Mouse (Mus musculus): Measurements from ENCODE around the gene 1700025G04Rik.
A peak's percentile ranks its signal among the peaks of the same experiment; 100 is the strongest.
"Not testable (repeated sequence)": the region's sequence is repeated elsewhere in the genome, so short reads cannot be mapped to it uniquely, and the experiment has no call there.

1700025G04Rik gene

DNA sequence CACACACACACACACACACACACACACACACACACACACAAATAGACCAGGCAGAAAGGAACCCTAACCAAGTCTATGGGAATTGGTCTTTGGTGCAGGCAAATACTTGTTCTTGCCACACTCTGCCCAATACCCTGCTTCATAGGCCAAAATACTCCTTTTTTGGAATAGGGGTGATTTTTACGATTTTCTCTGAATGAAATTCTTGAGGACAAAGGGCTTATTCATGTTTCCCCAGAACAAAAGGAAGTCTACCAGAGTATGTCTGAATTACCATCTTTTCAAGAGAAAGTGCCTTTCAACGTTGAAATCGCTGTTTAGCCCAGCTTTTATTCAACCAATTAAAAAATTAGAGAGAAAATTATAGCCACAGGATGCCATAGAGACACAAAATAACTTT lies 237.9 kb downstream of the 1700025G04Rik start:
- no peak for DNase-seq (ENCODE audit: low spot score)

DNA sequence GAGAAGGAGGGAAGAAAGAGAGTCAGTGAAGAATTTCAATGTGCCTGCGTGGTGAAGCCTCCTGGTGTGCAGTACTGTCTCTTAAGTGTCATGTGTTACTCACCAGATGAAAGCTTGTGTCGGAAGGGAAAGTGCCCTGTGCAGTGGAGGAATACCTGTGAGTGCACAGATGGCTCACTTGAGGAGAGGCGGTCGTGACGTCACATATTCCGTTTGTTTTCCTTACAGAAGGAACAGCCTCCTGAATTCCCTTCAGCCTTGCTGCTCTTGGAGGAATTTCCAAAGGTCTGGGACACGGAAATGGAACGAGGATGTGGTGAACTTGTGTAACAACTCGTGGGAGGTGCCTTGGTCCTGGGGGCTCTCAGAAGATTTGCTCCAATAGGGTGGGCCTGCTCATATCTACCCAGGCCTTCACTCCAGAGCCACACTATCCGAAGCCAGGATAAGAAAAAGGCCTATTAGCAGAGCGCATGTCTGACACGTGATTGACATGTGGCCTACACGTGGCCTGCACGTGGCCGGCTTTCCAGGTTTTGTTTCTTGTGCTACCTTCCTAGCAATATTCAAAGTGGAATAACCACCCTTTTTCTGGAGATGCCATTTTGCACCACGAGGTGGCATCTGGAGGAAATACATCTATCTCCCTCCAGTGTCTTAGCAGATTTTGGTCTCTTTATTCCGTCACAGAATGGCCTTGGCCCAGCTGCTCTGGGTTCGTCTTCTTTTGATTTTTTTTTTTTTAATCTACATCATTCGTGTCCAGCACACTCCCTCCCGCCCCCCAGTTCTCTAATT lies 238.7 kb downstream of the 1700025G04Rik start:
- no peak for DNase-seq (ENCODE audit: low spot score)

- DNase-seq (ENCODE audit: low spot score): no peak
These were observed 239.8 kb downstream of the 1700025G04Rik start for GRCm38 (mm10) chr1:151849993-151850608.

GRCm38 (mm10) chr1:151848286-151848685 lies 241.6 kb downstream of the 1700025G04Rik start:
- DNase-seq (ENCODE audit: low spot score): no peak

- no peak for DNase-seq (ENCODE audit: low spot score)
These were observed 243.8 kb downstream of the 1700025G04Rik start for GRCm38 (mm10) chr1:151845926-151846782.

- DNase-seq (ENCODE audit: low spot score): peak; percentile 21
These were observed 244.6 kb downstream of the 1700025G04Rik start for GRCm38 (mm10) chr1:151845252-151845832.

GRCm38 (mm10) chr1:151840345-151840744 lies 249.6 kb downstream of the 1700025G04Rik start:
- DNase-seq (ENCODE audit: low spot score): not testable (repeated sequence)

DNA sequence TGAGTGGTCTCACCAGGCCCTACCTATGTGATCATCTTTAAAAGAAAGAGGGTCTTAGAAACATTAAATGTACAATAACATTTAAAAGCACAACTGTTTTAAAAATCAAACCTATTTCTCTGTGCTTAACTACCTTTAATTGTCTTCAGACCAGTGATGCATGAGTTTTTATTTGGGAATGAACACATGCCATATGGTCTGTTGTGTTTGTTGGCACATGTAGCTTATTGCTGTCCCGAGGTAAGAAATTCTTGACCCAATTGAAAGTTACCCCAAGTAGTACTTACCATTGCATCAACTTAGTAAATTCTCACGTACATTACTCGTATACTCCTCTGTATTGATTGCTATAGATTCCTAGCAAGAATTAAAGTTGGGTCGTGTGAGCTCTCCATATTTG lies 254.7 kb downstream of the 1700025G04Rik start:
- no peak for DNase-seq (ENCODE audit: low spot score)

GRCm38 (mm10) chr1:151831791-151832190 lies 258.1 kb downstream of the 1700025G04Rik start:
- DNase-seq (ENCODE audit: low spot score): no peak

GRCm38 (mm10) chr1:151825065-151825464 lies 264.9 kb downstream of the 1700025G04Rik start:
- DNase-seq (ENCODE audit: low spot score): no peak

DNA sequence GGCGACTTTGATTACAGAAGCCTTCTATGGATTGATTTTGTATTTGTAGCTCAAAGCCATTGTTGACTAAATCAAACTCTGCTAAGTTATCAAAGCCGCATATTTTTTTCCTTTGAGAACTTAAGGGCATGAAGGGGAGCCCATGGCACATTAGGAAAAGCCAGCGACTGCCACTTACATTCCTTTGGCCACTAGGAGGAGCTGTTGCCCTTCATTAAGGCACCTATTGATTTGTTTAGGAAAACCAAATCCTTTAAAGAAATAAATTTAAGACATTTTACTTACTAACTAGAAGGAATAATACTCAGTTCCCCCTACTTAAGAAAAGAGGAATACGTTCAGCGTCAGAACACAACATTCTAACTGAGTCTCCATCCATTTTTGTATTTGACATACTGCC lies 269.5 kb downstream of the 1700025G04Rik start:
- peak; percentile 90 for DNase-seq (ENCODE audit: low spot score)

GRCm38 (mm10) chr1:151819190-151819589 lies 270.7 kb downstream of the 1700025G04Rik start:
- no peak for DNase-seq (ENCODE audit: low spot score)

- DNase-seq (ENCODE audit: low spot score): no peak
These were observed 273.9 kb downstream of the 1700025G04Rik start for GRCm38 (mm10) chr1:151816051-151816450.

- no peak for DNase-seq (ENCODE audit: low spot score)
These were observed 277.8 kb downstream of the 1700025G04Rik start for GRCm38 (mm10) chr1:151812004-151812712.

GRCm38 (mm10) chr1:151811456-151811855 lies 278.5 kb downstream of the 1700025G04Rik start:
- DNase-seq (ENCODE audit: low spot score): no peak

GRCm38 (mm10) chr1:151810628-151811421 lies 279.1 kb downstream of the 1700025G04Rik start:
- peak; percentile 26 for DNase-seq (ENCODE audit: low spot score)

DNA sequence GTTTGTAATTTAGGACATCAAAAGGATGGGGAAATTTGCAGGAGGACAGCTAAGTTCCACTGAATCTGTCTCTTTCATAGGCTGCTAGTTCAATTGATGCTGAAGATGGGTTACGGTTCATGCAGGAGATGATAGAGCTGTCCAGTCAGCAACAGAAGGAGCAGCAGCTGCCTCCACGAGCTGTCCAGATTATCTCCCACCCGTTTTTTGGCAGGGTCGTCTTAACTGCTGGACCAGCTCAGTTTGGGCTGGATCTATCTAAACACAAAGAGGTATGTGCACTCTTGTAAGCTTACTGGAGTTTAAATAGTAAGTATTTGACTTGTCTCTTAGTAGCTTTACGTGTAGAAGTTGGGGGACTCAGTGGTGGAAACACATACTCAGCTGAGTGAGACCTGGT lies 282.6 kb downstream of the 1700025G04Rik start:
- DNase-seq (ENCODE audit: low spot score): no peak

DNA sequence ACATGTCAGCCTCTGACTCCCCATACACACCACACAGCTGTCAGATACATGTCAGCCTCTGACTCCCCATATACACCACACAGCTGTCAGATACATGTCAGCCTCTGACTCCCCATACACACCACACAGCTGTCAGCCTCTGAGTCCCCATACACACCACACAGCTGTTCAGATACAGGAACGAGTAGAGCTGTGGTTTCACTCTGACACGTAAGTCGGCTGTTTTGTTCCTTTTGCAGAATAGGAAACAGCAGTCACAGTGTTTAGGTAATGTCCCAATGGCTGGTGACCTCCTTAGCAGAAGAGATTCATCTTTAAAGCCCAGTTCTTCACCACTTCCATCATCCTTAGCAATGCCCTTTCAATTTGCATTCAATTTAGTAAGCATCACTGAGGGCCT lies 287.1 kb downstream of the 1700025G04Rik start:
- DNase-seq (ENCODE audit: low spot score): not testable (repeated sequence)
